Mouse (Mus musculus): ENCODE results near the gene Vps26a.

The Vps26a gene

GRCm38 (mm10) chr10:62419422-62419821, 67.2 kb downstream of the Vps26a start:
- DNase-seq (ENCODE audit: low spot score in 2 of 2): no peak

- DNase-seq (ENCODE audit: low spot score in 2 of 2): no peak
Measured at GRCm38 (mm10) chr10:62418831-62419356, 67.7 kb downstream of the Vps26a start.

- DNase-seq (ENCODE audit: low spot score in 2 of 2): no peak
Measured at GRCm38 (mm10) chr10:62413606-62413982, 73.0 kb downstream of the Vps26a start.

DNA sequence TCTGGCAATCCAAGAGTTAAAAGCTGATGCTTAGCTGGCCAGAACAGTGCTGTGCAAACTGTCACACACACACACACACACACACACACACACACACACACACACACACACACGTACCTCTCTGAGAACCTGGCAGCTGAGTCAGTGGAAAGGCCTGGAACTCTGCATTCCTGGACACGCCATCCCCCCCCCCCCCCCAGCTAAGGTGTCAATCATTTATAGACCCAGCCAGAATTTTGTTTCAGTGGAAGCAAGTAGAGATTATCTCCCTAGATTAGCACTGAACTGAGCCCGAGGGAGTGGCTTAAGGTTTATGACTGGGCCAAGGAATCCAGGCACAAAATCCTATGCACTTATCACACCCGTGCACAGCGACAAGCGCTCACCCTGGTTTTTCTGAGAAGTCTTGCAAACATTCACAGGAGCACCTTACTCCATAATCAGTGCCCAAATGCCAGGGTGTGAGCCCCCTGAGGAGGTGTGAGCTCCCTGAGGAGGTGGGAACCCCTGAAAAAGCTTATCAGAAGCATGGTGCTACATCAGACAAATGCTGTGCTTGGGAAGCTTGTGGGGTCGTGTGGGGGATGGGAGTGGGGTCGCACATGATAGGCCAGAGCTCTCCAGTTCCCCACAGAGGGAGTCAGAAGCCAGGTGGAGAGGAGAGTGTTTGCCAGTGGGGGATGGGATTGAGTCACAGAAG, 73.5 kb downstream of the Vps26a start:
- DNase-seq (ENCODE audit: low spot score in 2 of 2): no peak

- peak in 1 of 2 experiments; percentile 31 for DNase-seq (ENCODE audit: low spot score in 2 of 2)
Measured at GRCm38 (mm10) chr10:62411431-62412410, 74.9 kb downstream of the Vps26a start.

- peak; percentile 53 to 72 for DNase-seq (ENCODE audit: low spot score in 2 of 2)
Measured at GRCm38 (mm10) chr10:62410943-62411342, 75.7 kb downstream of the Vps26a start.

Measured in frontal cortex, postnatal 36 days (tissue).